27 mouse cellular contexts compared by ENCODE assay signal in the genomic region with DNA sequence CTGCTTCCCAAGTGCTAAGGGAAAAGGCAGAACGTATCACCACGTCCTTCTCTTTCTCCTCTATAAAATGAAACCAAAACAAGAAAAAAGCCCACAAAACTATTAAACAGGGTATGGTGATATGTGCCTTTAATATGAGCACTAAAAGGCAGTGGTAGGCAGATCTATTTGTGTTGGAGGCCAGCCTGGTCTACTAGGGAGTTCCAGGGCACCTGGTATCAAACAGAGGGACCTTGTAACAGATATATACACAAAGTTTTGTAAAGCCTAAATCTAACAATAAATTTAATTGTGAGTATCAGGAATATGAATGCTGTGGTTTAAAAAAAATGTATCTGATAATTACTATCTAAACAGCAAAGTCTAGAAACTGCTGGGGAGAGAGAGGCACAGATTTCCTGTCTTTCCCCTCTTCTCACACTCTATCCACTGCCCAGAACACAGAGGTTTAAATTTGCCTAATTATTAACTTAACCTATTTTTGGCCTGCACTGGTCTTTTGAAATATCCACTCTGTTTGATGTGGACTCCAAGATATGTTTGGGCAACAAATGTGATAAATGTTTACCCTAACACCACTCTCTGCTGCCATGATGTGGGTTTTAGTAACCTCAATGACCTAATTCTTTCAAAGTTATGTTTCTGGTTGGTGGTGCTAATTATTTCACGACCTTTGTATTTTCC.
DNase-seq lines count a peak whose midpoint lies in the region; ATAC-seq lines count a peak whose summit lies in the region.
"Had no signal": no experiment of that assay in that cellular context is flagged by ENCODE, and none has a peak within 500 bp of the region (broad histone marks: within the 10 kb centered on the region; RNA-seq: fewer than 3 reads in every experiment).

No protein-coding gene starts in this region.

- 77% methylated on average over 3 of the region's 3 CpGs for WGBS in liver, embryonic 11.5 days
- WGBS in liver, embryonic 12.5 days (ENCODE audit: insufficient replicate concordance) = 41% methylated on average over 3 of the region's 3 CpGs
- WGBS in liver, embryonic 15.5 days (ENCODE audit: insufficient replicate concordance) = 51% methylated on average over 3 of the region's 3 CpGs
- WGBS in forebrain, embryonic 15.5 days = 78% methylated on average over 3 of the region's 3 CpGs

- no peak overlapping the region for H3K4me2 ChIP-seq in liver, embryonic 11.5 days
- no peak overlapping the region for H3K4me2 ChIP-seq in liver, embryonic 12.5 days
- no peak overlapping the region for H3K4me2 ChIP-seq in liver, embryonic 15.5 days
- H3K4me2 ChIP-seq in forebrain, embryonic 15.5 days (replicated peaks) = no peak overlapping the region
- H3K4me2 ChIP-seq: embryonic facial prominence, embryonic 12.5 days; embryonic facial prominence, embryonic 15.5 days; heart, embryonic 12.5 days; heart, embryonic 15.5 days; hindbrain, embryonic 14.5 days had no signal

- H3K9ac ChIP-seq in liver, embryonic 11.5 days (ENCODE audit: low read depth, low read length) = no peak overlapping the region
- H3K9ac ChIP-seq in liver, embryonic 12.5 days = no peak overlapping the region
- H3K9ac ChIP-seq in liver, embryonic 15.5 days = no peak overlapping the region
- no peak overlapping the region for H3K9ac ChIP-seq in forebrain, embryonic 15.5 days (replicated peaks)
- H3K9ac ChIP-seq: embryonic facial prominence, embryonic 12.5 days; embryonic facial prominence, embryonic 15.5 days; heart, embryonic 12.5 days; heart, embryonic 15.5 days; hindbrain, embryonic 14.5 days had no signal

- H3K9me3 ChIP-seq in liver, embryonic 11.5 days (ENCODE audit: control insufficient read depth, low read length) = no peaks in the 10 kb centered on the region
- H3K9me3 ChIP-seq in liver, embryonic 12.5 days (replicated peaks) = no peaks in the 10 kb centered on the region
- no peaks in the 10 kb centered on the region for H3K9me3 ChIP-seq in liver, embryonic 15.5 days (replicated peaks)
- no peaks in the 10 kb centered on the region for H3K9me3 ChIP-seq in forebrain, embryonic 15.5 days
- H3K9me3 ChIP-seq: embryonic facial prominence, embryonic 12.5 days; embryonic facial prominence, embryonic 15.5 days; heart, embryonic 12.5 days; heart, embryonic 15.5 days had no signal

- H3K4me1 ChIP-seq in liver, embryonic 11.5 days (replicated peaks; ENCODE audit: control insufficient read depth, insufficient read depth, low read length) = no peaks in the 10 kb centered on the region
- H3K4me1 ChIP-seq in liver, embryonic 12.5 days = no peaks in the 10 kb centered on the region
- no peaks in the 10 kb centered on the region for H3K4me1 ChIP-seq in liver, embryonic 15.5 days (replicated peaks)
- no peaks in the 10 kb centered on the region for H3K4me1 ChIP-seq in forebrain, embryonic 15.5 days
- H3K4me1 ChIP-seq: embryonic facial prominence, embryonic 12.5 days; embryonic facial prominence, embryonic 15.5 days; heart, embryonic 12.5 days; heart, embryonic 15.5 days had no signal

- peak; percentile 13 for DNase-seq in kidney, adult 9 months
- no peak for DNase-seq in kidney, postnatal 4 days
- DNase-seq in liver, embryonic 11.5 days (ENCODE audit: low spot score) = no peak
- DNase-seq in heart, adult 9 months (ENCODE audit: low spot score in 2 of 2) = no peak
- DNase-seq: adrenal gland, adult 2 months; adrenal gland, postnatal 14 days; B cell, adult 2 months; cerebellum, adult 11 months; cerebellum, adult 2 months; cerebellum, adult 9-11 months; cerebellum, postnatal 25 days; gastrocnemius, postnatal 10 days; heart, adult 11 months; heart, postnatal 10 days; heart, postnatal 4 days had no signal

- H3K4me3 ChIP-seq in liver, embryonic 11.5 days (ENCODE audit: low read depth, low read length) = no peak overlapping the region
- no peak overlapping the region for H3K4me3 ChIP-seq in liver, embryonic 12.5 days
- H3K4me3 ChIP-seq in liver, embryonic 15.5 days (replicated peaks) = no peak overlapping the region
- H3K4me3 ChIP-seq in forebrain, embryonic 15.5 days = no peak overlapping the region
- H3K4me3 ChIP-seq: embryonic facial prominence, embryonic 12.5 days; embryonic facial prominence, embryonic 15.5 days; heart, embryonic 12.5 days; heart, embryonic 15.5 days had no signal

- no peaks in the 10 kb centered on the region for H3K36me3 ChIP-seq in liver, embryonic 11.5 days (ENCODE audit: control insufficient read depth, insufficient read depth, low read length)
- H3K36me3 ChIP-seq in liver, embryonic 12.5 days = no peaks in the 10 kb centered on the region
- H3K36me3 ChIP-seq in liver, embryonic 15.5 days (replicated peaks) = no peaks in the 10 kb centered on the region
- H3K36me3 ChIP-seq in forebrain, embryonic 15.5 days = no peaks in the 10 kb centered on the region
- H3K36me3 ChIP-seq: embryonic facial prominence, embryonic 12.5 days; embryonic facial prominence, embryonic 15.5 days; G1E; heart, embryonic 12.5 days; heart, embryonic 15.5 days had no signal

- 0 out of 2 replicates have a peak, but pooled peaks have one; percentile 26 for ATAC-seq in liver, embryonic 11.5 days (replicated peaks; ENCODE audit: low FRiP score)
- no peak for ATAC-seq in liver, embryonic 12.5 days
- ATAC-seq in liver, embryonic 15.5 days (ENCODE audit: insufficient read depth) = peak; percentile 57; the same call in 1 of the 2 replicates
- ATAC-seq in forebrain, embryonic 15.5 days (replicated peaks) = no peak
- ATAC-seq: forebrain, embryonic 14.5 days; hindbrain, postnatal 0 days had no signal

- H3K27me3 ChIP-seq in liver, embryonic 11.5 days (replicated peaks; ENCODE audit: control insufficient read depth, insufficient read depth, low read length) = no peaks in the 10 kb centered on the region
- no peaks in the 10 kb centered on the region for H3K27me3 ChIP-seq in liver, embryonic 12.5 days (replicated peaks)
- H3K27me3 ChIP-seq in liver, embryonic 15.5 days = no peaks in the 10 kb centered on the region
- no peaks in the 10 kb centered on the region for H3K27me3 ChIP-seq in forebrain, embryonic 15.5 days
- H3K27me3 ChIP-seq: CH12.LX; embryonic facial prominence, embryonic 12.5 days; embryonic facial prominence, embryonic 15.5 days; heart, embryonic 12.5 days; heart, embryonic 15.5 days had no signal

- H3K27ac ChIP-seq in liver, embryonic 11.5 days (ENCODE audit: low read depth, low read length) = no peak overlapping the region
- no peak overlapping the region for H3K27ac ChIP-seq in liver, embryonic 12.5 days
- H3K27ac ChIP-seq in liver, embryonic 15.5 days (replicated peaks) = 0 out of 2 replicates have a peak overlapping the region, but pooled peaks have one; percentile 19
- no peak overlapping the region for H3K27ac ChIP-seq in forebrain, embryonic 15.5 days (replicated peaks)
- H3K27ac ChIP-seq: embryonic facial prominence, embryonic 12.5 days; embryonic facial prominence, embryonic 15.5 days; heart, embryonic 15.5 days; hindbrain, embryonic 14.5 days; hindbrain, postnatal 0 days had no signal

Comparison
In these comparisons a context has a peak if more than half of its experiments do, and no peak if none do; other contexts are left out.
1. ATAC-seq: peak in liver, embryonic 11.5 days (single experiment) and liver, embryonic 15.5 days (single experiment); none in liver, embryonic 12.5 days (single experiment) and forebrain, embryonic 15.5 days (single experiment).